Mouse (Mus musculus): ENCODE measurements at regions not wholly inside any gene's neighbourhood (a gene's known extent, or its start where the extent isn't known, plus 50 kb on each side); places are given as distances from the start of the nearest gene placed in this dataset.

DNA sequence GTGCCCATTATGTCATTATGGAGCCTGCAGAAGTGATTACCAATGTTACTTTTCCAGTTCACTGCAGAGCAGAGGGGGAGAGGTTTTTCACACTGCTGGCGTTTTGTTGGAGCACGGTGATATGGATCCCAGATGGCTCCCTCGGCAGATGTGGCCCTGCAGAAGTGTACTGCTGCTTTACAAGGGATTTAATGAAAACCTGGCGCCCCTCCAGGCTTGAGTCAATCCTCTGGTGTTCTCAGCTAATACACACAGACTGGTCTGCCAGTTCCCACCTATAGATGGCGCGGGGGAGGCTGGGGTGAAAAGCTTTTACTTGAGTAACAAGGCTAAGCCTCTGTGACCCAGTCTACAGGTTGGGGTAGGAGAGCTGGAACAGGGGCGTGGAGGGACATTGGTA, 195.2 kb downstream of the Plpp3 start:
- DNase-seq (ENCODE audit: low read depth, low spot score) = no peak
- H3K4me1 ChIP-seq (ENCODE audit: control insufficient read depth in 1 of 2, insufficient read depth in 2 of 2, low read length in 2 of 2) = no peaks in the 10 kb centered on the region
- H3K27me3 ChIP-seq (ENCODE audit: control insufficient read depth in 1 of 2, insufficient read depth in 2 of 2, low read length in 2 of 2) = no peaks in the 10 kb centered on the region

DNA sequence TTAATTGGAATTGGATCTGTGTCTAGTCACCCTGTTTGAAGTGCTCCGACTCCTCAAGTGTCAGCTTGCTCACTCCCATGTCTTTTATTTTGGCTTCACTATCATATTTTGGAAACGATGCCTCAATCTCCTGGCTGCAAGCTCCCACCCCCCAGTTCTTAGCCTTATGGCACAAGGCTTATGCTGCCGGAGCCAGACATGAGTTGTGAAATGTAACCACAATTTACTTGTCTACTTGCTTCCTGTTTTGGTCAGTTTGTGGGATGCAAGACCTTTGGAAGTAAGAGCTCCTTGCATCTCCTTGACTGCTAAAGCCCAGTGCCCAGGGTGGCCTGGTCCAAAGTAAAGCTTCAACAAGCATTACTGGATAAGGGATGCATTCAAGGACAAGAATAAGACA, 195.8 kb downstream of the Plpp3 start:
- Histone ChIP-seq H3K36me3 (ENCODE audit: control insufficient read depth in 1 of 2, insufficient read depth in 2 of 2, low read length in 2 of 2) (no peaks in the 10 kb centered on the region), H3K27me3 (ENCODE audit: control insufficient read depth in 1 of 2, insufficient read depth in 2 of 2, low read length in 2 of 2) (no peaks in the 10 kb centered on the region), H3K9ac (ENCODE audit: control insufficient read depth, low read depth, low read length, poor library complexity, severe bottlenecking) (no peak overlapping the region), H3K79me2 (ENCODE audit: control insufficient read depth, insufficient read depth, low read length, poor library complexity) (no peaks in the 10 kb centered on the region), H3K9me3 (replicated peaks; ENCODE audit: insufficient read depth, low read length) (no peaks in the 10 kb centered on the region), H3K27ac (ENCODE audit: control insufficient read depth, low read depth, low read length) (no peak overlapping the region), H3K4me3 (ENCODE audit: control insufficient read depth in 1 of 2, insufficient read depth in 1 of 2, low read depth in 2 of 2, low read length in 2 of 2) (no peak overlapping the region), H3K4me1 (ENCODE audit: control insufficient read depth in 1 of 2, insufficient read depth in 2 of 2, low read length in 2 of 2) (no peaks in the 10 kb centered on the region)
- DNase-seq (ENCODE audit: low read depth, low spot score) = no peak
- TF ChIP-seq MAZ (IDR thresholded peaks at IDR 0.05; ENCODE audit: low read depth, low read length) = no peak
- no peak for TF ChIP-seq ELF1 (IDR thresholded peaks at IDR 0.05; ENCODE audit: low read depth, low read length)
- no peak for TF ChIP-seq E2F4 (IDR thresholded peaks at IDR 0.05; ENCODE audit: borderline replicate concordance, low read depth, low read length)
- no peak for TF ChIP-seq EP300 (IDR thresholded peaks at IDR 0.05; ENCODE audit: low read depth in 1 of 2, low read length in 2 of 2)
- no peak for TF ChIP-seq ETS1 (IDR thresholded peaks at IDR 0.05; ENCODE audit: low read depth, low read length)
- no peak for TF ChIP-seq TAL1 (IDR thresholded peaks at IDR 0.05; ENCODE audit: low read length)
- no peak for TF ChIP-seq GABPA (IDR thresholded peaks at IDR 0.05; ENCODE audit: low read depth, low read length)
- no peak for TF ChIP-seq NRF1 (IDR thresholded peaks at IDR 0.05; ENCODE audit: insufficient read depth, low read depth, low read length, poor library complexity, severe bottlenecking)
- no peak for TF ChIP-seq POLR2AphosphoS2 (IDR thresholded peaks at IDR 0.05; ENCODE audit: low read length)
- TF ChIP-seq ZC3H11A (IDR thresholded peaks at IDR 0.05; ENCODE audit: low read depth, low read length) = no peak
- no peak for TF ChIP-seq NELFE (IDR thresholded peaks at IDR 0.05; ENCODE audit: low read depth, low read length)
- no peak for TF ChIP-seq ZKSCAN1 (IDR thresholded peaks at IDR 0.05; ENCODE audit: low read depth, low read length)

More for the DNA sequence above, 195.2 kb downstream of the Plpp3 start:
- H3K9me3 ChIP-seq (replicated peaks; ENCODE audit: insufficient read depth, low read length) = no peaks in the 10 kb centered on the region
- no peak overlapping the region for H3K4me3 ChIP-seq (ENCODE audit: control insufficient read depth in 1 of 2, insufficient read depth in 1 of 2, low read depth in 2 of 2, low read length in 2 of 2)
- no peaks in the 10 kb centered on the region for H3K79me2 ChIP-seq (ENCODE audit: control insufficient read depth, insufficient read depth, low read length, poor library complexity)
- H3K9ac ChIP-seq (ENCODE audit: control insufficient read depth, low read depth, low read length, poor library complexity, severe bottlenecking) = no peak overlapping the region
- TF ChIP-seq GATA1 (IDR thresholded peaks at IDR 0.05; ENCODE audit: low read depth, low read length) (no peak), RAD21 (IDR thresholded peaks at IDR 0.05; ENCODE audit: low read depth, low read length) (no peak), MYB (IDR thresholded peaks at IDR 0.05; ENCODE audit: low read depth, low read length) (no peak), MYC (IDR thresholded peaks at IDR 0.05; ENCODE audit: low read depth, low read length) (no peak), NELFE (IDR thresholded peaks at IDR 0.05; ENCODE audit: low read depth, low read length) (no peak), RCOR1 (IDR thresholded peaks at IDR 0.05; ENCODE audit: low read depth, low read length) (no peak), ETS1 (IDR thresholded peaks at IDR 0.05; ENCODE audit: low read depth, low read length) (no peak), ZKSCAN1 (IDR thresholded peaks at IDR 0.05; ENCODE audit: low read depth, low read length) (no peak), ZNF384 (IDR thresholded peaks at IDR 0.05; ENCODE audit: low read depth, low read length) (no peak), CTCF (IDR thresholded peaks at IDR 0.05 in 2 of 3, conservative IDR thresholded peaks at IDR 0.05 in 1 of 3; ENCODE audit: control insufficient read depth in 1 of 3, insufficient read depth in 1 of 3, low read depth in 2 of 3, low read length in 3 of 3, poor library complexity in 1 of 3, severe bottlenecking in 1 of 3) (no peak), KAT2A (conservative IDR thresholded peaks at IDR 0.05; ENCODE audit: low read depth, low read length) (no peak), USF2 (IDR thresholded peaks at IDR 0.05; ENCODE audit: borderline replicate concordance in 1 of 2, insufficient read depth in 1 of 2, low read depth in 1 of 2, low read length in 2 of 2) (no peak), GABPA (IDR thresholded peaks at IDR 0.05; ENCODE audit: low read depth, low read length) (no peak), POLR2AphosphoS5 (IDR thresholded peaks at IDR 0.05; ENCODE audit: borderline replicate concordance, low read depth, low read length) (no peak), CHD2 (IDR thresholded peaks at IDR 0.05; ENCODE audit: low read length) (no peak), USF1 (IDR thresholded peaks at IDR 0.05; ENCODE audit: low read depth, low read length) (no peak)
- H3K27ac ChIP-seq (ENCODE audit: control insufficient read depth, low read depth, low read length) = no peak overlapping the region
- H3K36me3 ChIP-seq (ENCODE audit: control insufficient read depth in 1 of 2, insufficient read depth in 2 of 2, low read length in 2 of 2) = no peaks in the 10 kb centered on the region
